Mouse (Mus musculus) ZHBTc4 (cell line): ENCODE data around the gene Tmtc2.

Source experiments
- DNase-seq: peaks from one replicate; pipeline ENCODE4 v3.0.0-alpha.2; 2011; ENCODE audit warnings: low read depth, low spot score

Tmtc2 gene

GRCm38 (mm10) chr10:105417845-105418383, 156.3 kb downstream of the Tmtc2 start:
- no peak for DNase-seq

GRCm38 (mm10) chr10:105416601-105417000, 157.7 kb downstream of the Tmtc2 start:
- DNase-seq: no peak

GRCm38 (mm10) chr10:105405856-105406527, 168.3 kb downstream of the Tmtc2 start:
- no peak for DNase-seq

- no peak for DNase-seq
These were observed 170.3 kb downstream of the Tmtc2 start for GRCm38 (mm10) chr10:105403931-105404330.

- no peak for DNase-seq
These were observed 171.8 kb downstream of the Tmtc2 start for GRCm38 (mm10) chr10:105402481-105402779.

- no peak for DNase-seq
These were observed 172.3 kb downstream of the Tmtc2 start for GRCm38 (mm10) chr10:105401754-105402480.

- DNase-seq: peak; percentile 26
These were observed 174.9 kb downstream of the Tmtc2 start for GRCm38 (mm10) chr10:105399316-105399715.

- no peak for DNase-seq
These were observed 190.2 kb downstream of the Tmtc2 start for GRCm38 (mm10) chr10:105384065-105384464.

- no peak for DNase-seq
These were observed 192.5 kb downstream of the Tmtc2 start for GRCm38 (mm10) chr10:105381705-105382104.

GRCm38 (mm10) chr10:105381202-105381601, 193.0 kb downstream of the Tmtc2 start:
- no peak for DNase-seq

GRCm38 (mm10) chr10:105380584-105380983, 193.7 kb downstream of the Tmtc2 start:
- DNase-seq: no peak

GRCm38 (mm10) chr10:105377711-105378110, 196.5 kb downstream of the Tmtc2 start:
- no peak for DNase-seq

GRCm38 (mm10) chr10:105373265-105373664, 201.0 kb downstream of the Tmtc2 start:
- DNase-seq: peak; percentile 62

- no peak for DNase-seq
These were observed 206.0 kb downstream of the Tmtc2 start for GRCm38 (mm10) chr10:105368242-105368641.

GRCm38 (mm10) chr10:105364480-105364879, 209.8 kb downstream of the Tmtc2 start:
- DNase-seq: no peak

- no peak for DNase-seq
These were observed 223.9 kb downstream of the Tmtc2 start for GRCm38 (mm10) chr10:105350301-105350700.

- DNase-seq: no peak
These were observed 228.3 kb downstream of the Tmtc2 start for GRCm38 (mm10) chr10:105345920-105346319.

- no peak for DNase-seq
These were observed 241.4 kb downstream of the Tmtc2 start for GRCm38 (mm10) chr10:105332856-105333255.

- DNase-seq: no peak
These were observed 243.9 kb downstream of the Tmtc2 start for GRCm38 (mm10) chr10:105330327-105330726.

GRCm38 (mm10) chr10:105323646-105324192, 250.5 kb downstream of the Tmtc2 start:
- DNase-seq: no peak

GRCm38 (mm10) chr10:105319299-105320057, 254.8 kb downstream of the Tmtc2 start:
- no peak for DNase-seq

GRCm38 (mm10) chr10:105318869-105319268, 255.4 kb downstream of the Tmtc2 start:
- no peak for DNase-seq
